Mouse (Mus musculus): Measurements from ENCODE around the gene Arg2.

DNA sequence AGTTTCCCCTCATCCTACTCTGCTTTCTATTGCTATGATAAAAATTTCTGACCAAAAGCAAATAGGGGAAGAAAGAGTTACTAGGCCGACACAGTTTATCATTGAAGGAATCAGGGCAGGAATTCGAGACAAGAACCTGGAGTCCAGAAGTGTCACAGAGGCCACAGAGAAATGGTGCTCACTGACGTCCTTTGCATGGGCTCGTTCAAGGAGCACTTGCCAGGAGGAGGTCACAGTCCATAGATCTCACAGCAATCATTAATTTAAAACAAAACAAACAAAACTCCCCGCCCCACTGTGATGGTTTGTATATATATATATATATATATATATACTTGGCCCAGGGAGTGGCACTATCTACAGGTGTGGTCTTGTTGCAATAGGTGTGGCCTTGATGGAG lies 25.3 kb upstream of the Arg2 start:
- TF ChIP-seq POLR2AphosphoS2 (IDR thresholded peaks at IDR 0.05; ENCODE audit: low read length) (no peak), POLR2A (IDR thresholded peaks at IDR 0.05; ENCODE audit: control insufficient read depth in 1 of 2, insufficient read depth in 1 of 2, low read depth in 1 of 2, low read length in 2 of 2, poor library complexity in 1 of 2) (no peak), CTCF (IDR thresholded peaks at IDR 0.05 in 2 of 3, conservative IDR thresholded peaks at IDR 0.05 in 1 of 3; ENCODE audit: control insufficient read depth in 1 of 3, insufficient read depth in 1 of 3, low read depth in 2 of 3, low read length in 3 of 3, poor library complexity in 1 of 3, severe bottlenecking in 1 of 3) (no peak), ZC3H11A (IDR thresholded peaks at IDR 0.05; ENCODE audit: low read depth, low read length) (no peak), MAX (IDR thresholded peaks at IDR 0.05; ENCODE audit: low read length) (no peak), MEF2A (IDR thresholded peaks at IDR 0.05; ENCODE audit: extremely low read depth, insufficient replicate concordance, low read depth, low read length, poor library complexity, severe bottlenecking) (no peak), TBP (IDR thresholded peaks at IDR 0.05; ENCODE audit: low read depth, low read length) (no peak)

Data from MEL (cell line).